Mouse (Mus musculus) bone marrow, adult 2 months (tissue): ENCODE results near the gene Cabp2. TPM values are rescaled to one million over a fixed set of nuclear protein-coding genes. Genes with fewer than 3 reads are reported as not detected.
"Not testable (repeated sequence)": the region's sequence is repeated elsewhere in the genome, so short reads cannot be mapped to it uniquely, and the experiment has no call there.

Experiments used
- H3K27ac ChIP-seq: fragments of 200-500 bp; 2 replicates; pipeline ENCODE4 v1.5.1; 2012; ENCODE audit warnings: low read depth, mild to moderate bottlenecking, control low read depth, inconsistent platforms, low read length; ENCODE audit not compliant: control insufficient read depth, poor library complexity, insufficient read depth
- H3K4me1 ChIP-seq: fragments of 200-500 bp; 2 replicates; pipeline ENCODE4 v1.6.1; 2011; ENCODE audit warnings: low read length; ENCODE audit not compliant: control insufficient read depth, insufficient read depth
- H3K4me3 ChIP-seq: fragments of 200-500 bp; replicated peaks from 2 replicates; pipeline ENCODE3; 2011; ENCODE audit warnings: mild to moderate bottlenecking, low read depth, low read length, control low read depth; ENCODE audit not compliant: control insufficient read depth
- CTCF ChIP-seq: fragments of 200-500 bp; IDR thresholded peaks from 2 replicates; pipeline ENCODE4 v1.5.1; 2011; ENCODE audit warnings: low read length, control low read depth; ENCODE audit not compliant: control insufficient read depth, insufficient read depth
- POLR2A ChIP-seq: fragments of 200-500 bp; IDR thresholded peaks from 2 replicates; pipeline ENCODE4 v1.6.1; 2011; ENCODE audit warnings: low read depth, mild to moderate bottlenecking, control low read depth, low read length, borderline replicate concordance; ENCODE audit not compliant: control insufficient read depth
- WGBS: fragments of 180-500 bp; shearing (Covaris S2); methylation state at CpG from one replicate; pipeline ENCODE4 v1.1.7; 2018; 5-methylcytosine and 5-hydroxymethylcytosine counted together
- polyA plus RNA-seq: library from polyadenylated mRNA; stranded (reverse); fragments of >200 nt; gene quantifications from 2 replicates; pipeline ENCODE4 v1.2.4, GENCODE M21; 2011; ENCODE audit warnings: low replicate concordance; ENCODE audit not compliant: missing spikeins, insufficient read depth, insufficient read length

The Cabp2 gene
- polyA plus RNA-seq, 1 experiment: not detected

DNA sequence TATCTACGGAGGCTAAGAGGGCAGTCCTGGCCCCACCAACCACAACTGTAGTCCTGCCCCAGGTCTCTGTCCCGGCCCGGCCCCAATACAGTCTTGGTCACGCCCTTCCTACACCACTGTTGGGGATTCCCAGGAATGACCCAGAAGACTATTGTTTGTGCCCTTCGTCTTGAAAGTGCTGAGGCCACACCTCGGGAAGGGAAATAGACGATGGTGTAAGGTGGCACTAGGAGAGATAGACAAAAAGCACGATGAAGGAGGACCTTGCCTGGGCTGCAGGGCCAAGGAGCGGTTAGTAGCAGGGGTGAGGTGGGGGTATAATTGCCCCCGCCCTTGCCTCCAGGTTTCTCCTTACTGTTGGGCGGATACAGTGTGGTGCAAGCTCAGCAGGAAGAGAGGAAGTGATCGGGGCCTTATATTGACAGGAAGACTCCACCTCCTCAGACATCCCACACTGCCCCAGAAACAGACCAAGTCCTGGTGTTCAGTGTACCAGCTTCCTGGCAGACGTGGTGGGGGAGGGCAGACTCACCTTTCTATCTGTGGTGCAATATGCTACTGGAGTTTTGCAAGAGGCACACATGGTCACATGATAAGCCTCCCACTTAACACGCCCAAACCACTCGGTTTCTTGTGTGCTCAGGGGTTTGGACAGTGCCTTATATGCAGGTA lies 22.2 kb upstream of the Cabp2 start, which contains the start of gene Gstp3:
Gstp3 (minus strand) TSS at position 501 of the 672 bp plus-strand sequence.
- H3K4me3 ChIP-seq: peak within 1 kb of the TSS; percentile 8
- peaks cover 3% of the 10 kb centered on the region; the same call in 1 of the 2 replicates for H3K4me1 ChIP-seq
- no peak for TF ChIP-seq CTCF
- TF ChIP-seq POLR2A: no peak
- WGBS: 28% methylated on average over 15 of the region's 15 CpGs
- H3K27ac ChIP-seq: peak within 1 kb of the TSS; percentile 39

DNA sequence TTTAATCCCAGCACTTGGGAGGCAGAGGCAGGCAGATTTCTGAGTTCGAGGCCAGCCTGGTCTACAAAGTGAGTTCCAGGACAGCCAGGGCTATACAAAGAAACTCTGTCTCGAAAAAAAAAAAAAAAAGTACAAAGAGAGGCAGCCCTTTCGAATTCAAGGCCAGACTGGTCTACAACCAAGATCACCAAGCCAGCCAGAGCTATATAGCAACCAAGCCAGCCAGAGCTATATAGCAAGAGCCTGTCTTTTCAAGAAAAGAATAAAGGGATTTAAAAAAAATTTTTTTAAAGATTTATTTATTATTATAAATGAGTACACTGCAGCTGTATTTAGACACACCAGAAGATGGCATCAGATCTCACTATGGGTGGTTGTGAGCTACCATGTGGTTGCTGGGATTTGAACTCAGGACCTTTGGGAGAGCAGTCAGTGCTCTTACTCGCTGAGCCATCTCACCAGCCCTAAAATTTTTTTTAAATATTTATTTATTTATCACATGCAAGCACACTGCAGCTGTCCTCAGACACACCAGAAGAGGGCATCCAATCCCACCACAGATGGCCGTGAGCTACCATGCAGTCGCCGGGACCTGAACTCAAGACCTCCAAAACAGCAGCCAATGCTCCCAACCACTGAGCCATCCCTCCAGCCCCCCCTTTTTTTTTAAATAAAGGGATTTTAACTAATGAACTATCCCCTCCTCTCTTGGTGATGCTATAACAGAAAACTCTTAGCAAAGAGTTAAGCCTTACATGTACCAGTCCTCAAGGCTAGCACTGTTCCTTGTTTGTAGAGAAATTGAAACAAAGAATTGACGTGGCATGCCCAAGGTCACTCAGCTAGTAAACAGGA lies 21.1 kb upstream of the Cabp2 start:
- not testable (repeated sequence) for H3K4me3 ChIP-seq, H3K27ac ChIP-seq, H3K4me1 ChIP-seq
- 86% methylated on average over 8 of the region's 8 CpGs for WGBS

DNA sequence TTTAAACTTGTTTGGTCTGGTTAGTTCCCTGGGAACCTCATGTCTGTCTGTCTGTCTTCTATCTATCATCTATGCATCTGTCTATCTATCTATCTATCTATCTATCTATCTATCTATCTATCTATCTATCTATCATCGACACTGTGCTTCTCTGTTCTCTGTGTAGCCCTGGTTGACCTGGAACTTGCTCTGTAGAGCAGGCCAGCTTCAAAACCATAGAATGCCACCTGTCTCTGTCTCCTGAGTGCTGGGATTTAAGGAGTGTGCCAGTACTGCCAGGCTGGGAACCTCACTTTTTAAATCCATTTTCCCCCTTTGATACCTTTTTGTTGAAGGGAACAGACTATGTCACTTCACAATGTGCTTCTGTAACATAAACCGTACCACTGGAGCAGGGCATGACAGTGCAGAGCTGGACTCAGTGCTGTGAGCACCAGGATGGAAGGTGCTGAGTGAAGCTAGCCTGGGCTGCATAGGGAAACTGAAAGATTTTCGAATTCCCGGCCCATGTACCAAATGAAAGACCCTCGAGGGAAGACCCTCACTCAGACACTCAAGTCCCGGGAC lies 20.4 kb upstream of the Cabp2 start:
- peaks cover 3% of the 10 kb centered on the region; the same call in 1 of the 2 replicates for H3K4me1 ChIP-seq
- peak overlapping the region; percentile 69; the same call in 1 of the 2 replicates for H3K27ac ChIP-seq
- WGBS: 77% methylated on average over 6 of the region's 6 CpGs

DNA sequence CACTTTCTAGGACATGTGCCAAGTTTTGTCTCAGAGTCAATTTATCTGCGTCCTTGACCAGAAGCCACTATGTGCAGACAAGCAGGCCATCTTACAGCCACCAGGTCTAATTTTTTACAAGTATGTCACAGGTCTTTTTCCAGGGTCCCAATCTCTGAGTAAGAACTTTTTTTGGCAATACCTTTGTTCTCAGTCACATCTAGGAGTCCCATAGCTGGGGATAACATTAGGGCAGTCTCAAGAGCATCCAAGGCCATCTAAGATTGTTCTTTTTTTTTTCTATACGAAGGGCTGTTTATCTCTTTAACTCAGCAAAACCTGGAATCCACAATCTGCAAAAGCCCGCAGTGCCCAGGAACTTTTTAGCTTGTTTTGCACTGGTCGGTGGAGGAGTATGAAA lies 18.0 kb upstream of the Cabp2 start:
- H3K4me3 ChIP-seq, H3K4me1 ChIP-seq, H3K27ac ChIP-seq: not testable (repeated sequence)
- 54% methylated on average over 4 of the region's 4 CpGs for WGBS

More for the DNA sequence above, 20.4 kb upstream of the Cabp2 start:
- no peak overlapping the region for H3K4me3 ChIP-seq
- TF ChIP-seq POLR2A (no peak), CTCF (no peak)

DNA sequence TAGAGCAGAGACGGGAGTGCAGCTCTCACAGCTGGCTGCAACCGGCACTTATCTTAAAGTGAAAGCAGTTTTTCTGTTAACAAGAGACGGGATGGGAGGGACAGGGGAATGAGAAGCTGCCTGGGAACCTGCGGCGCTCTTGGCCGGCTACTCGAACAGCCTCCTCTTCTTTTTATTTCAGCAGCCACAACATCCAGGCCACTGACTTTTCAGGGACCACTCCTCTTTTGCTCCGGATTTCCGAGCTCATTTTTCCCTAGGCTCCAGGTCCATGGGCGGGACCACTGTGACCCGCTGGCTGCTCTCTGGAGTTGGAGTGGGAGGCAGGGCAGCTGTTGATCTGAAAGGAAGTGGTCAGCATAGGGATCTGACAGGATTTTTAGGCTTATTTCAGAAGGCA lies 16.9 kb upstream of the Cabp2 start:
- 9% methylated on average over 7 of the region's 11 CpGs for WGBS
- H3K4me1 ChIP-seq, H3K27ac ChIP-seq, H3K4me3 ChIP-seq: not testable (repeated sequence)

DNA sequence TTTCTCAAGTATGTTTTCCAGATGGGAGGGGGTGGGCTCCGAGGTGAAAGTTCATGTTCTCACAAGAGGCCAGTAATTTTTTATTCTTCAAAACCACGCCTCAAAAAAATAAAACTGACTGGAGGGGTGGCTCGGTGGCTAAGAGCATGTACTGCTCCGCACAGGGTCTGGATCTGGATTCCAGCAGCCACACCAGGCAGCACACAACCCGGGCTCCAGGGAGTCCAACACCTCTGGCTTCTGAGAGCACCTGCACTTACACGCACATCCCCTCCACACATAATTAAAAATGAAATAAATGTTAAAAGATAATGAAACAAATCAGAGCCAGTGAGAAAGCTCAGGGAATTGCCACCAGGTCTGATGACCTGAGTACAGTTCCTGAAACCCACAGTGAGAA lies 15.1 kb upstream of the Cabp2 start:
- H3K27ac ChIP-seq: peak overlapping the region; percentile 81
- TF ChIP-seq POLR2A: no peak
- 48% methylated on average over 6 of the region's 6 CpGs for WGBS
- no peak overlapping the region for H3K4me3 ChIP-seq
- peaks cover 2% of the 10 kb centered on the region; the same call in 1 of the 2 replicates for H3K4me1 ChIP-seq

DNA sequence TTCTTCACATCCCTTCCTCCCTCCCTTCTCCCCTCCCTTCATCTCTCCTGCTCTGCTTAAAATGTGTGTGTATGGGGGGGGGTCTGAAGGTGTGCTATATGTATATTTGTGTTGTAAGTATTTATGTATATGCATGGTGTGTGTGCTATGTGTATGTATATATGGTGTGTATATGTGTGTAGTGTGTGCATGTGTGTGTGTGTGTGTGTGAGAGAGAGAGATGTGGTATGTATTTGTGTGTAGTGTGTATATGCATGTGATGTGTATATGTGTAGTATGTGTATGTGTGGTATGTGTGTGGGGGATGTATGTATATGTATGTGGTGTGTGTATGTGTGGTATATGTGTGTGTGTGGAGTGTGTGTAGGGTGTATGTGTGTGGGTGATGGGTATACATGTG lies 14.5 kb upstream of the Cabp2 start:
- H3K27ac ChIP-seq: no peak overlapping the region

DNA sequence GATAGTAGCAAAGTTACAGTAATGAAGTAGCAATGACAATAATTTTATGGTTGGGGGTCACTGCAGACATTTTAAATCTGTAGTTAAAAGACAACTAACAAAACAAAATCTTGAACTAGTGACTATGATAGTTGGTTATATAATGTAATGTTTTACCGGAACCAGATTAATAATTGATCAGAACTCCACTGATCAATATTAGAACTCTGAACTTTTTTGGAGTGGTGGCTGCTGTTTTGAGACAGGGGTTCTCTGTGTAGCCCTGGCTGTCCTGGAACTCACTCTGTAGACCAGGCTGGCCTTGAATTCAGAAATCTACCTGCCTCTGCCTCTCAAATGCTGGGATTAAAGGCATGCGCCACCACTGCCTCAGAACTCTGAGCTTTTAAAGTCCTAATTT lies 13.1 kb upstream of the Cabp2 start:
- H3K4me3 ChIP-seq, H3K27ac ChIP-seq, H3K4me1 ChIP-seq: not testable (repeated sequence)
- WGBS: 92% methylated on average over 2 of the region's 2 CpGs

More for the DNA sequence above, 14.5 kb upstream of the Cabp2 start:
- Histone ChIP-seq H3K4me1 (peaks cover 2% of the 10 kb centered on the region; the same call in 1 of the 2 replicates), H3K4me3 (no peak overlapping the region)
- TF ChIP-seq CTCF (no peak), POLR2A (no peak)
